Mouse (Mus musculus) liver, postnatal 0 days (tissue): Measurements from ENCODE around the gene Blm.
A peak's percentile ranks its signal among the peaks of the same experiment; 100 is the strongest.

ENCODE experiments used
- CTCF ChIP-seq: sonication (generic); IDR thresholded peaks from 2 replicates; pipeline ENCODE4 v1.5.1; 2016; ENCODE audit warnings: antibody characterized with exemption, low read depth
- EP300 ChIP-seq: IDR thresholded peaks from 2 replicates; pipeline ENCODE4 v1.6.1; 2016; ENCODE audit warnings: antibody characterized with exemption, low read depth, mild to moderate bottlenecking

DNA sequence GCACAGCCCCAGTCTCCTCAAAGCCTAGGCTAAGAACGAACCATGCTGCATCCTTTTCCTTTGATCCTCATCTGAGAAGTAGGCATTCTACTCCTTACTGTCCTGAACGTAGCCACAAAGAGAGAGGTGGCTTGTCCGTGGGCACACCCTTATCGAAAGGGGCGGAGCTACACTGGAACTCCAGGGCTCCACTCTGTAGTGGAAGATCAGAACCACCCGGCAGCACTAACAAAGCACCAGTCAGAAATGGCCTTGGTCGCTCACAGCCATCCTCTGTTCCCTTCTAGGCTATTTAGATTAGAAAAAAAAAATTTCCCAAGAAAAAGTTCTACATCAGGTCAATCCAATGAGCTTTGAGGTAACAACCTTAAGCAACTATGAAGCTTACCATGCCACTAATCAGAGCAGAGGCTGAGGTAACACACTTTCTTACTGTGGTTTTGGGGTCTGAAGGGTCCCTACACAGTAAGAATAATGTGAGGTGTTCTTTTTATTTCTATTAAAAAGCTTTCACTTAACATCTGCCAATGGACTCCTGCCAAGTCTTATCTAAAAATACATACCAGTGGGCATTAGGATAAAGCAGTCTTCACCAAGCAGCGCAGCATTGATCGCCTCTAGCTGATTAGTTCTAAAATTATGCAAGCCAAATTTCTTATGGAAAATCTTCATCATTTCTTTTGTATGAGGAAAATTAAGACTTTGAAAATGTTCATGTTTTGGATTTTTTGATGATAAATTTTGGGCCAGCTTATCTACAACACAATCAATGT lies 35.5 kb downstream of the Blm start:
- TF ChIP-seq CTCF (no peak), EP300 (peak; percentile 31; the same call in 1 of the 2 replicates)
